Mouse (Mus musculus) heart, adult 2 months (tissue): ENCODE results near the gene Cldn5. TPM values are rescaled to one million over a fixed set of nuclear protein-coding genes. Genes with fewer than 3 reads are reported as not detected.

Experiments used
- DNase-seq, 2 experiments: peaks; one replicate each; pipeline ENCODE4 v3.0.0; 2021
- H3K27ac ChIP-seq: fragments of 200-600 bp; 2 replicates; pipeline ENCODE4 v1.8.1; 2022
- H3K27me3 ChIP-seq: fragments of 200-500 bp; 2 replicates; pipeline ENCODE4 v1.6.1; 2012; ENCODE audit warnings: mild to moderate bottlenecking, low read length, inconsistent platforms, mixed read lengths; ENCODE audit not compliant: control insufficient read depth, insufficient read depth
- H3K36me3 ChIP-seq: fragments of 200-500 bp; 2 replicates; pipeline ENCODE4 v1.6.1; 2012; ENCODE audit warnings: low read length, inconsistent platforms; ENCODE audit not compliant: control insufficient read depth, insufficient read depth
- H3K4me1 ChIP-seq: fragments of 200-500 bp; 2 replicates; pipeline ENCODE4 v1.6.1; 2011; ENCODE audit warnings: low read length; ENCODE audit not compliant: control insufficient read depth, insufficient read depth
- H3K4me3 ChIP-seq: fragments of 200-600 bp; 2 replicates; pipeline ENCODE4 v1.8.1; 2022
- H3K79me2 ChIP-seq: fragments of 200-500 bp; replicated peaks from 2 replicates; pipeline ENCODE4 v1.6.1; 2012; ENCODE audit warnings: mild to moderate bottlenecking, inconsistent platforms, low read length, moderate library complexity, mixed read lengths; ENCODE audit not compliant: control insufficient read depth, insufficient read depth
- H3K9ac ChIP-seq: fragments of 200-500 bp; 2 replicates; pipeline ENCODE4 v1.6.1; 2012; ENCODE audit warnings: low read depth, mild to moderate bottlenecking, control low read depth, inconsistent platforms, low read length, mixed read lengths
- CTCF ChIP-seq: fragments of 200-600 bp; IDR thresholded peaks from 2 replicates; pipeline ENCODE4 v1.8.1; 2022; ENCODE audit warnings: antibody characterized with exemption, mild to moderate bottlenecking, moderate library complexity
- EP300 ChIP-seq: fragments of 200-500 bp; IDR thresholded peaks from 2 replicates; pipeline ENCODE4 v1.6.1; 2011; ENCODE audit warnings: low read depth, low read length, control low read depth; ENCODE audit not compliant: insufficient read depth
- POLR2A ChIP-seq: fragments of 200-500 bp; IDR thresholded peaks from 2 replicates; pipeline ENCODE4 v1.6.1; 2011; ENCODE audit warnings: mild to moderate bottlenecking, low read depth, low read length, control low read depth; ENCODE audit not compliant: insufficient read depth
- WGBS: fragments of 180-500 bp; shearing (Covaris S2); methylation state at CpG from one replicate; pipeline ENCODE4 v1.1.7; 2018; 5-methylcytosine and 5-hydroxymethylcytosine counted together
- intact Hi-C: fragments of 180-260 bp; cut with DNase I; formaldehyde crosslinking; loops from one replicate; pipeline ENCODE4 v1.15.1; 2025
- polyA plus RNA-seq: library from polyadenylated mRNA; depleted of rRNA; stranded (reverse); fragments of >200 nt; gene quantifications from 2 replicates; pipeline ENCODE4 v1.2.3, GENCODE M21; 2012
- total RNA-seq, 2 experiments: library from RNA; stranded (reverse); gene quantifications; 2 replicates each; pipeline ENCODE4 v1.2.3; 2021

The Cldn5 gene
- total and polyA plus RNA-seq, 3 experiments = 14.7 to 27.6 (median 19.5) TPM

DNA sequence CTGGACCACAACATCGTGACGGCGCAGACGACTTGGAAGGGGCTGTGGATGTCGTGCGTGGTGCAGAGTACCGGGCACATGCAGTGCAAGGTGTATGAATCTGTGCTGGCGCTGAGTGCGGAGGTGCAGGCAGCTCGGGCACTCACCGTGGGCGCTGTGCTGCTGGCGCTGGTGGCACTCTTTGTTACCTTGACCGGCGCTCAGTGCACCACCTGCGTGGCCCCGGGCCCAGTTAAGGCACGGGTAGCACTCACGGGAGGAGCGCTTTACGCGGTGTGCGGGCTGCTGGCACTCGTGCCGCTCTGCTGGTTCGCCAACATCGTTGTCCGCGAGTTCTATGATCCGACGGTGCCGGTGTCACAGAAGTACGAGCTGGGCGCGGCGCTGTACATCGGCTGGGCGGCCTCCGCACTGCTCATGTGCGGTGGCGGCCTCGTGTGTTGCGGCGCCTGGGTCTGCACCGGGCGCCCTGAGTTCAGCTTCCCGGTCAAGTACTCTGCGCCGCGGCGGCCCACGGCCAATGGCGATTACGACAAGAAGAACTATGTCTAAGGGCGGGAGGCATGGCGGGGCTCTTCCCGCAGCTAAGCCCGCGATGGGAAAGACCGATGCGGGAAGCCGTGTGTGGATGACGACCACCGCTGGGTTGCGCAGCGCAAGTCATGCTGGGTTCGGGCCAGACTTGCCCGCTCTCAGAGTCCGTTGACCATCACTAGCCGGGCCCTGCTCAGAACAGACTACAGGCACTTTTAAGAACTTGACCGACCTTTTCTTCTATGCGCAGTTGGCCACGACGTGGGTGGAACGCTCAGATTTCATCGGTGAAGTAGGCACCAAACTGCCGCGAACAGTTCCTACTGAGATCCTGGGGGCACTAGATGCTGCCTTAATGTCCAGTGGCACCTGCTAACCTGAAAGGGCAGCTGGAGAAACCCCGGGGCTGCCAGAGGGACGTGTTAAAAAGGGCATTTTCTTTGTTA lies 744 bp downstream of the Cldn5 start:
- DNase-seq = peak; percentile 37 to 46
- H3K9ac ChIP-seq = peak overlapping the region; percentile 74
- intact Hi-C loops = loop anchor here (2.0 kb wide), 3 partner anchors 21 to 73 kb away; no protein-coding TSS in a partner anchor
- no peaks in the 10 kb centered on the region for H3K79me2 ChIP-seq
- H3K4me1 ChIP-seq = peaks cover 8% of the 10 kb centered on the region
- WGBS = 6% methylated on average over 80 of the region's 80 CpGs
- peak overlapping the region; percentile 67 for H3K4me3 ChIP-seq
- H3K27me3 ChIP-seq = 0 out of 2 replicates have a peak, but pooled peaks cover 3% of the 10 kb centered on the region
- TF ChIP-seq POLR2A (no peak), EP300 (no peak), CTCF (no peak)
- H3K27ac ChIP-seq = peak overlapping the region; percentile 84
- H3K36me3 ChIP-seq = no peaks in the 10 kb centered on the region; the same call in 1 of the 2 replicates

DNA sequence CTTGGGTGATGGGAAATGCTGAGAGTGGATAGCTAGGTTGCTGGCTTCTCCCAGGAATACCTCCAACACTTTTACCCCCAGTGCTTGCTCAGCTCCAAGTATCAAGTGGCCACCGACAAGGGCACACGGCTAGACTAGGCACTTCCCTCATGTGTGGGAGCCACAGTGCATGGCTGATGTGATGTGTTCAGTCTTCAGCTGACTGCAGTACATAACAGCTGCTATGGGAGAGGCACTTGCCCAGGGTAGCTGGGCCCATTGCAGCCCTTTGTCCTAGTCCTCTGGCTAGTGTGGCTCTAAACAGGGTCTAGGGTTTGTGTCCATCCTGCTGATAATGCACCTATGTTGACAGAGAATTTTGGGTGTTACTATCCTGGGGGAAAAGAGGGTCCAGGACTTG lies 1.8 kb downstream of the Cldn5 start:
- 40% methylated on average over 2 of the region's 2 CpGs for WGBS
- Histone ChIP-seq H3K79me2 (no peaks in the 10 kb centered on the region), H3K36me3 (no peaks in the 10 kb centered on the region; the same call in 1 of the 2 replicates), H3K27ac (peak overlapping the region; percentile 84), H3K4me1 (peaks cover 8% of the 10 kb centered on the region), H3K9ac (peak overlapping the region; percentile 74), H3K27me3 (0 out of 2 replicates have a peak, but pooled peaks cover 3% of the 10 kb centered on the region), H3K4me3 (peak overlapping the region; percentile 67)
- intact Hi-C loops = no loop called here
- no peak for DNase-seq
- TF ChIP-seq EP300 (no peak), POLR2A (no peak), CTCF (no peak)

DNA sequence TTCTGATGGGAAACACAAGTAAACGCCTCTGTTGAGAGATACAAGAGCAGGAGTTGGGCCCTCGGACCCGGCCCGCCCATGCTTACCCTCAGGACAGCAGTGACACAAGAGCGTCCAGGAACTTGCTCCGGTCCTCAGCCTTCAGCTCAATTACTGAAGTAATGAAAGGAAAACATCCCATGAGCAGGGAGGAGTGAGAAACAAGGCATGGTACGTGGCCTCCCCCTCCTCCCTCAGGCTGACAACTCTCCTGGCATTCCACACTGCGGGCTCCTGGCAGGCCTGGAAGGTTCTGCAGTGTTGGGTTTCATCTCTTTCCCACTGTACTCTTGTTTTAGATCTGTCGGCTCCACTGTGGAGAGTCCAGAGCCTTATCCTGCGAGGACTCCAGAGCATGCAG lies 5.2 kb downstream of the Cldn5 start:
- intact Hi-C loops = no loop called here
- 88% methylated on average over 10 of the region's 10 CpGs for WGBS
- TF ChIP-seq EP300 (no peak), CTCF (no peak), POLR2A (no peak)
- Histone ChIP-seq H3K27ac (no peak overlapping the region), H3K79me2 (no peaks in the 10 kb centered on the region), H3K4me3 (no peak overlapping the region), H3K36me3 (no peaks in the 10 kb centered on the region), H3K9ac (no peak overlapping the region), H3K27me3 (0 out of 2 replicates have a peak, but pooled peaks cover 3% of the 10 kb centered on the region), H3K4me1 (no peaks in the 10 kb centered on the region)
- no peak for DNase-seq

DNA sequence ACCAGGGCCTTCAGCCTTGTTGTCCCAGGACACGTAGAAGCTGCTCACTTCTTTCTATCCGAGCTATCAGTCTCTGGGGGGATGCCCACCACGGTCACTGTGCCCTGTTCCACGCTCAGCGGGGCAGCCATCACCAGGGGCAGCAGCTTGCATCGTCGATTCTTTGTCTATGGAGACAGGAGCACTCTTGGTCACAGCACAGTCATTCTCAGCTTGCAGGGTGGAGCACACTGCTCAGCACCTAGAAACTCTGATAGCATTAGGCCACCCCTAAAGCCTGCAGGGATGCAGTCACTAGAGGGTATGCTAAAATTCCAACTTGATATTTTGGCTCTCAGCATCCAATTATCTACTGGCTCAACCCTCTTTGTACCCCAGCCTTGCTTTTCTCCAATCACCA lies 8.4 kb downstream of the Cldn5 start:
- Histone ChIP-seq H3K4me1 (no peaks in the 10 kb centered on the region), H3K79me2 (no peaks in the 10 kb centered on the region), H3K9ac (no peak overlapping the region), H3K4me3 (no peak overlapping the region), H3K27me3 (no peaks in the 10 kb centered on the region), H3K27ac (no peak overlapping the region), H3K36me3 (no peaks in the 10 kb centered on the region)
- no peak for TF ChIP-seq CTCF
- no peak for TF ChIP-seq EP300
- TF ChIP-seq POLR2A = no peak
- no peak for DNase-seq
- intact Hi-C loops = no loop called here
- 91% methylated on average over 7 of the region's 7 CpGs for WGBS

DNA sequence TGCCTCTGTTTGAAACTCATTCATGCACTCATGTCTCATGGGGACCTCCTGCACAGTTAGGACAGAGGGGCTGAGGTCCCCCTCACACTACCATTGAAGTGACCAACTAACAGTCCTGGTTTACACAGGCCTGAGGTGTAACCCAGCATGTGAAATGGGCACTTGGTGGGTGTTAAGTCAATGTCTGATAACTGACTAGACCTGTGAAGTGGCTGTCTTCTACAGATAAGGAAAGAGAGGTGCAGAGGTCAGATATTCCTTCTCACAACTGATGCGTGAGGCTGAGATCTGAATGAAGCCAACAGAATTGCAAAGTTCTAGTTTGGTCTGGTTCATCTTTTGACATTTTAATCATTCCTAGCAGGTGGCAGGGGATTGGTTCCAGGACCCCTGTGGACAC lies 8.8 kb downstream of the Cldn5 start:
- no peak for TF ChIP-seq CTCF
- WGBS = 85% methylated on average over 1 of the region's 1 CpGs
- Histone ChIP-seq H3K79me2 (no peaks in the 10 kb centered on the region), H3K4me3 (no peak overlapping the region), H3K27ac (no peak overlapping the region), H3K36me3 (no peaks in the 10 kb centered on the region), H3K9ac (no peak overlapping the region), H3K4me1 (no peaks in the 10 kb centered on the region), H3K27me3 (no peaks in the 10 kb centered on the region)
- DNase-seq = no peak
- intact Hi-C loops = no loop called here

DNA sequence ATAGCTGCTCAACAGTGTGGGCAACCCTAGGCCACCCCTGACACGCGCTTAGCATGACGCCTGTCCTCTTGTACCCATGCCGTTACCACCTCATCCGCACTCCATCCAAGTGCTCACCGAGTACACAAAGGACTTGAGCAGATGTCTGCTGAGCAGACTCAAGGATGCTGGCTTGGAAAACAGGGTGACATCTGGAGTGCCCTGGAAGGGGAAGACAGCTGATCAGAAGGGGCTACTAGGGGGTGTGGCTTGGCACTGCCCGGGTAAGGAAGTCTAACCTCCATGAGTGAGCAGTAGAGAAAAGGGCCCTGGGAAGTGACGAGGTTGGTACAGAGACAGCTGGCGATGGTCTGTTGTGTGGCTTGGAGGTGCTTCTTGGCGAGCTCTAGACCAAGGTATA lies 10.0 kb downstream of the Cldn5 start:
- no peak for TF ChIP-seq CTCF
- no peak for TF ChIP-seq POLR2A
- TF ChIP-seq EP300 = no peak
- Histone ChIP-seq H3K36me3 (no peaks in the 10 kb centered on the region), H3K4me3 (no peak overlapping the region), H3K4me1 (no peaks in the 10 kb centered on the region), H3K79me2 (no peaks in the 10 kb centered on the region), H3K27me3 (no peaks in the 10 kb centered on the region), H3K27ac (no peak overlapping the region), H3K9ac (no peak overlapping the region)
- 94% methylated on average over 10 of the region's 10 CpGs for WGBS
- intact Hi-C loops = no loop called here
- no peak for DNase-seq
